Mouse (Mus musculus) forebrain, embryonic 12.5 days (tissue): Measurements from ENCODE around the gene Celsr2. TPM values are rescaled to one million over a fixed set of nuclear protein-coding genes. Genes with fewer than 3 reads are reported as not detected.

Experiments used
- ATAC-seq: fragments of 200-750 bp; cut with Nextera tagmentation; 2 replicates; pipeline ENCODE4 v1.8.0; 2017; ENCODE audit warnings: moderate TSS enrichment; ENCODE audit not compliant: low FRiP score
- H3K27ac ChIP-seq: fragments of 300-500 bp; sonication (generic); 2 replicates; pipeline ENCODE4 v1.5.1; 2016; ENCODE audit warnings: mild to moderate bottlenecking
- H3K27me3 ChIP-seq: fragments of 300-500 bp; sonication (generic); 2 replicates; pipeline ENCODE4 v1.6.1; 2016; ENCODE audit warnings: mild to moderate bottlenecking
- H3K36me3 ChIP-seq: fragments of 300-500 bp; sonication (generic); replicated peaks from 2 replicates; pipeline ENCODE4 v1.6.1; 2016; ENCODE audit warnings: mild to moderate bottlenecking
- H3K4me1 ChIP-seq: fragments of 300-500 bp; sonication (generic); 2 replicates; pipeline ENCODE4 v1.6.1; 2016
- H3K4me2 ChIP-seq: fragments of 300-500 bp; sonication (generic); 2 replicates; pipeline ENCODE4 v1.6.1; 2016; ENCODE audit warnings: mild to moderate bottlenecking, moderate library complexity
- H3K4me3 ChIP-seq: fragments of 300-500 bp; sonication (generic); replicated peaks from 2 replicates; pipeline ENCODE4 v1.5.1; 2016; ENCODE audit warnings: mild to moderate bottlenecking
- H3K9ac ChIP-seq: fragments of 300-500 bp; sonication (generic); 2 replicates; pipeline ENCODE4 v1.6.1; 2016; ENCODE audit warnings: mild to moderate bottlenecking
- H3K9me3 ChIP-seq: fragments of 300-500 bp; sonication (generic); 2 replicates; pipeline ENCODE4 v1.6.1; 2016
- WGBS: fragments of 180-500 bp; shearing (Covaris S2); methylation state at CpG from one replicate; pipeline ENCODE4 v1.1.7; 2016; 5-methylcytosine and 5-hydroxymethylcytosine counted together
- polyA plus RNA-seq: library from polyadenylated mRNA; unstranded; fragments of >200 nt; fragmentation: Nextera tagmentation; extraction: Ambion mirVana; gene quantifications from 2 replicates; pipeline ENCODE4 v1.2.1, GENCODE M21; 2016

Gene Celsr2
- 60.4 and 61.3 TPM in 2 replicates for polyA plus RNA-seq

GRCm38 (mm10) chr3:108414857-108415830 is at the start of gene Celsr2:
Celsr2 (minus strand) TSS chr3:108415552.
- Histone ChIP-seq H3K9me3 (peaks cover 24% of the 10 kb centered on the region), H3K27me3 (peaks cover 14% of the 10 kb centered on the region), H3K4me3 (peak within 1 kb of the TSS; percentile 96), H3K36me3 (peaks cover 29% of the 10 kb centered on the region), H3K9ac (peak within 1 kb of the TSS; percentile 97), H3K4me1 (peaks cover 49% of the 10 kb centered on the region), H3K27ac (peak within 1 kb of the TSS; percentile 94), H3K4me2 (peak within 1 kb of the TSS; percentile 93)
- WGBS: 4% methylated on average over 65 of the region's 67 CpGs
- peak; percentile 44 for ATAC-seq

- ATAC-seq: no peak
- no peak overlapping the region for H3K4me3 ChIP-seq
- H3K27ac ChIP-seq: no peak overlapping the region
- no peaks in the 10 kb centered on the region for H3K27me3 ChIP-seq
- WGBS: 49% methylated on average over 10 of the region's 10 CpGs
- peaks cover 4% of the 10 kb centered on the region; the same call in 1 of the 2 replicates for H3K4me1 ChIP-seq
- no peaks in the 10 kb centered on the region for H3K9me3 ChIP-seq
- no peak overlapping the region for H3K4me2 ChIP-seq
- H3K36me3 ChIP-seq: no peaks in the 10 kb centered on the region
- no peak overlapping the region for H3K9ac ChIP-seq
These were observed 43.5 kb upstream of the Celsr2 start for GRCm38 (mm10) chr3:108458866-108459265.

- no peaks in the 10 kb centered on the region for H3K36me3 ChIP-seq
- H3K4me1 ChIP-seq: peaks cover 4% of the 10 kb centered on the region; the same call in 1 of the 2 replicates
- ATAC-seq: no peak
- no peak overlapping the region for H3K4me3 ChIP-seq
- no peak overlapping the region for H3K27ac ChIP-seq
- H3K9ac ChIP-seq: no peak overlapping the region
- H3K9me3 ChIP-seq: no peaks in the 10 kb centered on the region
- H3K4me2 ChIP-seq: no peak overlapping the region
- 62% methylated on average over 14 of the region's 14 CpGs for WGBS
- no peaks in the 10 kb centered on the region for H3K27me3 ChIP-seq
These were observed 43.0 kb upstream of the Celsr2 start for GRCm38 (mm10) chr3:108458380-108458779.

- H3K4me2 ChIP-seq: no peak overlapping the region
- no peaks in the 10 kb centered on the region for H3K36me3 ChIP-seq
- 86% methylated on average over 1 of the region's 1 CpGs for WGBS
- H3K4me3 ChIP-seq: no peak overlapping the region
- H3K4me1 ChIP-seq: peaks cover 4% of the 10 kb centered on the region; the same call in 1 of the 2 replicates
- no peaks in the 10 kb centered on the region for H3K27me3 ChIP-seq
- no peak overlapping the region for H3K27ac ChIP-seq
- no peak for ATAC-seq
- H3K9ac ChIP-seq: no peak overlapping the region
- no peaks in the 10 kb centered on the region for H3K9me3 ChIP-seq
These were observed 38.8 kb upstream of the Celsr2 start for GRCm38 (mm10) chr3:108454172-108454571.

DNA sequence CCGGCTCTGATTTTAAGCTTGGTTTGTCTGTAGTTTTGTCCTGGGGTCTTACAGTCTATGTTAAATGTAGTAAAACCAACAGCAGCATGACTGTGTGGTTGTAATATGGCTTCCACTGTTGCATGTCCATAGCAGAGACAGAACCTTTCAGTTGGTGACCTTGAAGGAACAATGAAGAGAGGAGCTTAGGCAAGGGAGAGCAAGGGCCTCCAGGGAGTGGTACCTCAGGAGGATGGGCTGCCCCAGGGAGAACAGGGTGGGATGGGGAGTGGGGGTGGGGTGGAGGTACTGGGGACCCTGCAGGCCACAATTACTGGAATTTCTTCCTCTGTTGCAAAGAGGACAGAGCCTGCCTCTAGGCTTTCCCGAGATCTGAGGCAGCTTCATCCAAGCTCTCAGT is 36.6 kb upstream of the Celsr2 start:
- whole genome bisulfite sequencing: 89% methylated on average over 2 of the region's 2 CpGs
- no peak overlapping the region for H3K9ac ChIP-seq
- ATAC-seq: no peak

GRCm38 (mm10) chr3:108445366-108445705 is 30.0 kb upstream of the Celsr2 start:
- Histone ChIP-seq H3K4me3 (peak overlapping the region; percentile 88), H3K4me1 (peaks cover 36% of the 10 kb centered on the region), H3K4me2 (peak overlapping the region; percentile 93), H3K27me3 (no peaks in the 10 kb centered on the region), H3K36me3 (peaks cover 12% of the 10 kb centered on the region; the same call in 1 of the 2 replicates), H3K9ac (peak overlapping the region; percentile 85), H3K9me3 (no peaks in the 10 kb centered on the region), H3K27ac (peak overlapping the region; percentile 89)
- 13% methylated on average over 6 of the region's 6 CpGs for WGBS
- peak; percentile 44 for ATAC-seq

More for the DNA sequence above, 36.6 kb upstream of the Celsr2 start:
- Histone ChIP-seq H3K27me3 (no peaks in the 10 kb centered on the region), H3K4me3 (no peak overlapping the region), H3K36me3 (no peaks in the 10 kb centered on the region), H3K4me2 (no peak overlapping the region), H3K9me3 (no peaks in the 10 kb centered on the region), H3K4me1 (no peaks in the 10 kb centered on the region), H3K27ac (no peak overlapping the region)

- peak within 1 kb of the TSS; percentile 93 for H3K4me2 ChIP-seq
- WGBS: under 1% methylated on average over 41 of the region's 41 CpGs
- H3K4me1 ChIP-seq: peaks cover 36% of the 10 kb centered on the region
- H3K9ac ChIP-seq: peak within 1 kb of the TSS; percentile 85
- no peaks in the 10 kb centered on the region for H3K27me3 ChIP-seq
- H3K27ac ChIP-seq: peak within 1 kb of the TSS; percentile 89
- no peaks in the 10 kb centered on the region for H3K9me3 ChIP-seq
- peak within 1 kb of the TSS; percentile 88 for H3K4me3 ChIP-seq
- peak; percentile 97 for ATAC-seq
- peaks cover 15% of the 10 kb centered on the region; the same call in 1 of the 2 replicates for H3K36me3 ChIP-seq
These were observed 29.5 kb upstream of the Celsr2 start, which contains the start of gene Sars for GRCm38 (mm10) chr3:108444698-108445365. Sars (minus strand) TSS chr3:108445209.

GRCm38 (mm10) chr3:108444029-108444428 is 28.7 kb upstream of the Celsr2 start:
- Histone ChIP-seq H3K9me3 (no peaks in the 10 kb centered on the region), H3K36me3 (peaks cover 19% of the 10 kb centered on the region), H3K27ac (peak overlapping the region; percentile 89; the same call in 1 of the 2 replicates), H3K4me2 (peak overlapping the region; percentile 93), H3K4me3 (peak overlapping the region; percentile 88), H3K9ac (peak overlapping the region; percentile 85), H3K27me3 (no peaks in the 10 kb centered on the region), H3K4me1 (peaks cover 36% of the 10 kb centered on the region)
- WGBS: 28% methylated on average over 8 of the region's 8 CpGs
- ATAC-seq: no peak

DNA sequence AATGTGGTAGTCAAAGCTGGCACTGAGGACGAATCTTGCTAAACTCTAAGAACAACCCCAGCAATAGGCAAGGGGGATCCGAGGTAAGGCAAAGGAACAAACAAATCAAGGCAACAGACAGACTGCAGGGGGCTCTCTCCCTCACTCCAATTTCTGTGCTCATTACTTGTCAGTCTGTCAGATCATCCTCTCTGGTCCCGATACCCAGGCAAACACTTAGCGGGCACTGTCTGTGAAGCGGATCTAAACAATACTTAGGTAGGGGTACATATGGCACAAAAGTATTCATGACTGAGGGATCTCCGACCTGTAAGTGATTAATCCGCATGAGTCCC is 21.0 kb upstream of the Celsr2 start:
- 73% methylated on average over 7 of the region's 7 CpGs for WGBS
- H3K9me3 ChIP-seq: no peaks in the 10 kb centered on the region
- H3K9ac ChIP-seq: no peak overlapping the region
- peaks cover 55% of the 10 kb centered on the region for H3K4me1 ChIP-seq
- ATAC-seq: no peak
- H3K27ac ChIP-seq: no peak overlapping the region; the same call in 1 of the 2 replicates
- peaks cover 42% of the 10 kb centered on the region for H3K36me3 ChIP-seq
- no peak overlapping the region for H3K4me3 ChIP-seq
- no peak overlapping the region for H3K4me2 ChIP-seq
- H3K27me3 ChIP-seq: no peaks in the 10 kb centered on the region

GRCm38 (mm10) chr3:108435701-108436379 is 20.5 kb upstream of the Celsr2 start:
- H3K9me3 ChIP-seq: no peaks in the 10 kb centered on the region
- H3K4me1 ChIP-seq: peaks cover 58% of the 10 kb centered on the region
- H3K27me3 ChIP-seq: no peaks in the 10 kb centered on the region
- peaks cover 46% of the 10 kb centered on the region for H3K36me3 ChIP-seq
- no peak overlapping the region for H3K4me3 ChIP-seq
- 0 out of 2 replicates have a peak overlapping the region, but pooled peaks have one; percentile 38 for H3K9ac ChIP-seq
- WGBS: 81% methylated on average over 17 of the region's 17 CpGs
- H3K27ac ChIP-seq: peak overlapping the region; percentile 97
- H3K4me2 ChIP-seq: no peak overlapping the region
- ATAC-seq: no peak

GRCm38 (mm10) chr3:108433881-108434495 is 18.6 kb upstream of the Celsr2 start:
- H3K9me3 ChIP-seq: no peaks in the 10 kb centered on the region
- WGBS: 7% methylated on average over 19 of the region's 19 CpGs
- peak overlapping the region; percentile 44 for H3K9ac ChIP-seq

More at GRCm38 (mm10) chr3:108433881-108434495, 18.6 kb upstream of the Celsr2 start:
- peaks cover 60% of the 10 kb centered on the region for H3K4me1 ChIP-seq
- H3K27ac ChIP-seq: peak overlapping the region; percentile 97
- peak overlapping the region; percentile 41 for H3K4me2 ChIP-seq
- peak overlapping the region; percentile 18; the same call in 1 of the 2 replicates for H3K4me3 ChIP-seq
- H3K27me3 ChIP-seq: no peaks in the 10 kb centered on the region
- ATAC-seq: peak; percentile 80
- H3K36me3 ChIP-seq: peaks cover 50% of the 10 kb centered on the region
